ENCODE assay signal across 20 mouse cellular contexts in the genomic region with DNA sequence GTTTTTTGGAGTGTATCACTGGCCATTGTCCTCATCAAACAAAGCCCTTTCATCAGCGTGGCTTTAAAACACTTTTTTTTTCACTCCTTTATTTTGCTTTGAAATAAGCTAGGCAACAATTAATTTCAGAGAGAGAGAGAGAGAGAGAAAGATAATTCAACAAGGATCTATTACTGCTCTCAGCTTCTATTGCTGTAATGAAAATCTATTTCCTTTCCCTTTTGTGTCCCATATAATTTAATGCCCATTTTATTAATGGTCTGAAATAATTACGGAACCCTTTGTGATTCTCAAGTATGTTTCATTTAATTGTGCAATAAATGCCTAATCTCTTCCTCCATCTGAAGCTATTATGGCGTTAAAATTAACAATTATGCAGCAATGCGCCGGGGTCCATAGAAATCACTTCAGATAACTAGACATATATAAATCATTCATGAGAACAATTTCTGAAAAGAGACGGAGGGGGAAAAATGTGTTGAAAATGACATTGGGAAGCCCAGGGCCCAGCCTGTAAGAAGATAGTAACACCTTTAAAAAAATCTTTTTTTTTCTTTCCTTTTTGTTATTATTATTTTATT.
A peak's percentile ranks its signal among the peaks of the same experiment; 100 is the strongest.
DNase-seq lines count a peak whose midpoint lies in the region; ATAC-seq lines count a peak whose summit lies in the region.
"Had no signal": no experiment of that assay in that cellular context is flagged by ENCODE, and none has a peak within 500 bp of the region (broad histone marks: within the 10 kb centered on the region; RNA-seq: fewer than 3 reads in every experiment).

No protein-coding gene starts in this region.

- 0 out of 2 replicates have a peak, but pooled peaks have one; percentile 27 for ATAC-seq in midbrain, embryonic 13.5 days
- peak; percentile 74; the same call in 1 of the 2 replicates for ATAC-seq in forebrain, embryonic 15.5 days (replicated peaks)
- no peak for ATAC-seq in hindbrain, embryonic 16.5 days
- ATAC-seq in neural tube, embryonic 15.5 days (ENCODE audit: low FRiP score), result no peak
- ATAC-seq in monocyte, adult 5-6 weeks (replicated peaks; ENCODE audit: insufficient number of reproducible peaks, low FRiP score, low TSS enrichment, poor library complexity, severe bottlenecking), result no peak
- ATAC-seq: intestine, embryonic 16.5 days; liver, embryonic 12.5 days had no signal

- H3K36me3 ChIP-seq in midbrain, embryonic 13.5 days, result no peaks in the 10 kb centered on the region
- H3K36me3 ChIP-seq in midbrain, embryonic 10.5 days, result no peaks in the 10 kb centered on the region
- no peaks in the 10 kb centered on the region for H3K36me3 ChIP-seq in forebrain, embryonic 15.5 days
- H3K36me3 ChIP-seq in hindbrain, embryonic 16.5 days (ENCODE audit: control insufficient read depth, insufficient read depth, low read length), result no peaks in the 10 kb centered on the region
- H3K36me3 ChIP-seq in neural tube, embryonic 15.5 days, result no peaks in the 10 kb centered on the region
- H3K36me3 ChIP-seq: embryonic facial prominence, embryonic 12.5 days; liver, embryonic 12.5 days had no signal

- 0 out of 2 replicates have a peak, but pooled peaks cover 3% of the 10 kb centered on the region for H3K9me3 ChIP-seq in midbrain, embryonic 13.5 days
- peaks cover 3% of the 10 kb centered on the region; the same call in 1 of the 2 replicates for H3K9me3 ChIP-seq in midbrain, embryonic 10.5 days (replicated peaks)
- no peaks in the 10 kb centered on the region for H3K9me3 ChIP-seq in forebrain, embryonic 15.5 days
- peaks cover 2% of the 10 kb centered on the region; the same call in 1 of the 2 replicates for H3K9me3 ChIP-seq in hindbrain, embryonic 16.5 days (ENCODE audit: control insufficient read depth, low read length)
- no peaks in the 10 kb centered on the region for H3K9me3 ChIP-seq in neural tube, embryonic 15.5 days (replicated peaks)
- H3K9me3 ChIP-seq: embryonic facial prominence, embryonic 12.5 days had no signal

- H3K9ac ChIP-seq in midbrain, embryonic 13.5 days (replicated peaks), result no peak overlapping the region
- no peak overlapping the region for H3K9ac ChIP-seq in forebrain, embryonic 15.5 days (replicated peaks)
- H3K9ac ChIP-seq in hindbrain, embryonic 16.5 days (ENCODE audit: low read depth, low read length), result no peak overlapping the region
- no peak overlapping the region for H3K9ac ChIP-seq in neural tube, embryonic 15.5 days (replicated peaks)
- H3K9ac ChIP-seq: embryonic facial prominence, embryonic 12.5 days; liver, embryonic 12.5 days had no signal

- 18% methylated on average over 6 of the region's 6 CpGs for WGBS in midbrain, embryonic 13.5 days
- WGBS in midbrain, embryonic 10.5 days, result 76% methylated on average over 6 of the region's 6 CpGs
- 6% methylated on average over 6 of the region's 6 CpGs for WGBS in forebrain, embryonic 15.5 days
- WGBS in hindbrain, embryonic 16.5 days, result 21% methylated on average over 6 of the region's 6 CpGs
- WGBS in neural tube, embryonic 15.5 days, result 23% methylated on average over 6 of the region's 6 CpGs

- H3K4me1 ChIP-seq in midbrain, embryonic 13.5 days (replicated peaks), result peaks cover 10% of the 10 kb centered on the region
- peaks cover 18% of the 10 kb centered on the region for H3K4me1 ChIP-seq in midbrain, embryonic 10.5 days
- H3K4me1 ChIP-seq in forebrain, embryonic 15.5 days, result peaks cover 10% of the 10 kb centered on the region
- 0 out of 2 replicates have a peak, but pooled peaks cover 2% of the 10 kb centered on the region for H3K4me1 ChIP-seq in hindbrain, embryonic 16.5 days (ENCODE audit: control insufficient read depth, insufficient read depth, low read depth, low read length)
- peaks cover 13% of the 10 kb centered on the region for H3K4me1 ChIP-seq in neural tube, embryonic 15.5 days
- H3K4me1 ChIP-seq: embryonic facial prominence, embryonic 12.5 days; liver, embryonic 12.5 days; megakaryocyte, embryonic 14.5 days had no signal

- peak overlapping the region; percentile 22; the same call in 1 of the 2 replicates for H3K27ac ChIP-seq in midbrain, embryonic 13.5 days
- no peak overlapping the region for H3K27ac ChIP-seq in midbrain, embryonic 10.5 days (replicated peaks)
- peak overlapping the region; percentile 63 for H3K27ac ChIP-seq in forebrain, embryonic 15.5 days (replicated peaks)
- no peak overlapping the region for H3K27ac ChIP-seq in hindbrain, embryonic 16.5 days (ENCODE audit: low read depth, low read length)
- H3K27ac ChIP-seq in neural tube, embryonic 15.5 days (replicated peaks), result no peak overlapping the region
- H3K27ac ChIP-seq: embryonic facial prominence, embryonic 12.5 days; liver, embryonic 12.5 days had no signal

- H3K27me3 ChIP-seq in midbrain, embryonic 13.5 days, result peaks cover 20% of the 10 kb centered on the region
- H3K27me3 ChIP-seq in midbrain, embryonic 10.5 days (ENCODE audit: low read depth, poor library complexity, severe bottlenecking), result peaks cover 23% of the 10 kb centered on the region
- H3K27me3 ChIP-seq in forebrain, embryonic 15.5 days, result no peaks in the 10 kb centered on the region
- no peaks in the 10 kb centered on the region for H3K27me3 ChIP-seq in hindbrain, embryonic 16.5 days (replicated peaks; ENCODE audit: control insufficient read depth, insufficient read depth, low read length)
- peaks cover 7% of the 10 kb centered on the region; the same call in 1 of the 2 replicates for H3K27me3 ChIP-seq in neural tube, embryonic 15.5 days (replicated peaks)
- H3K27me3 ChIP-seq: embryonic facial prominence, embryonic 12.5 days; liver, embryonic 12.5 days; megakaryocyte, embryonic 14.5 days had no signal

- H3K4me3 ChIP-seq in midbrain, embryonic 13.5 days (replicated peaks), result no peak overlapping the region
- no peak overlapping the region for H3K4me3 ChIP-seq in midbrain, embryonic 10.5 days
- H3K4me3 ChIP-seq in forebrain, embryonic 15.5 days, result no peak overlapping the region
- no peak overlapping the region for H3K4me3 ChIP-seq in hindbrain, embryonic 16.5 days (ENCODE audit: low read length)
- H3K4me3 ChIP-seq in neural tube, embryonic 15.5 days (replicated peaks), result no peak overlapping the region
- H3K4me3 ChIP-seq: embryonic facial prominence, embryonic 12.5 days; liver, embryonic 12.5 days; megakaryocyte, embryonic 14.5 days had no signal

- H3K4me2 ChIP-seq in midbrain, embryonic 13.5 days (replicated peaks), result peak overlapping the region; percentile 37; the same call in 1 of the 2 replicates
- H3K4me2 ChIP-seq in forebrain, embryonic 15.5 days (replicated peaks), result peak overlapping the region; percentile 44
- peak overlapping the region; percentile 48; the same call in 1 of the 2 replicates for H3K4me2 ChIP-seq in hindbrain, embryonic 16.5 days (ENCODE audit: low read length)
- peak overlapping the region; percentile 44 for H3K4me2 ChIP-seq in neural tube, embryonic 15.5 days
- H3K4me2 ChIP-seq: embryonic facial prominence, embryonic 12.5 days; liver, embryonic 12.5 days had no signal

- DNase-seq in midbrain, embryonic 10.5 days (ENCODE audit: low spot score), result no peak
- no peak for DNase-seq in right cerebral cortex, adult 2 months (ENCODE audit: low spot score in 2 of 2)
- DNase-seq: B cell, adult 2 months; cerebellum, postnatal 10 days; gastrocnemius, postnatal 14 days; heart, adult 18-20 months; heart, postnatal 4 days; kidney, postnatal 36 days; layer of hippocampus, adult 9-11 months; lung, adult 2 months; thymus, adult 2 months had no signal

Comparison
In these comparisons a context has a peak if more than half of its experiments do, and no peak if none do; other contexts are left out.
1. H3K27ac ChIP-seq: peak in midbrain, embryonic 13.5 days (single experiment) and forebrain, embryonic 15.5 days (single experiment); none in midbrain, embryonic 10.5 days (single experiment), hindbrain, embryonic 16.5 days (single experiment) and neural tube, embryonic 15.5 days (single experiment).
2. ATAC-seq: peak in midbrain, embryonic 13.5 days (single experiment) and forebrain, embryonic 15.5 days (single experiment); none in hindbrain, embryonic 16.5 days (single experiment), neural tube, embryonic 15.5 days (single experiment) and monocyte, adult 5-6 weeks (single experiment).
3. Peak in every context shown above with its lines, with median percentiles within 50 percentile points of each other: H3K4me2 ChIP-seq.